ENCODE assay signal across 21 mouse cellular contexts in genomic region chr3:149360164-149360563, GRCm38 (mm10).
"Had no signal": no experiment of that assay in that cellular context is flagged by ENCODE, and none has a peak within 500 bp of the region (broad histone marks: within the 10 kb centered on the region; RNA-seq: fewer than 3 reads in every experiment).

No protein-coding gene starts in this region.

- H3K27me3 ChIP-seq: lung, embryonic 15.5 days; megakaryocyte, embryonic 14.5 days; neural tube, embryonic 13.5 days; neural tube, embryonic 15.5 days had no signal

- DNase-seq: lung, adult 18-20 months; lung, postnatal 14 days; lung, postnatal 36 days; midbrain, embryonic 14.5 days; retina, postnatal 1 day; right cerebral cortex, adult 18-20 months; right cerebral cortex, postnatal 25 days; right cerebral cortex, postnatal 4 days; spleen, adult 18-20 months; thymus, adult 18-20 months; thymus, postnatal 14 days; thymus, postnatal 36 days had no signal

- H3K4me1 ChIP-seq: megakaryocyte, embryonic 14.5 days had no signal

- H3K4me2 ChIP-seq: lung, embryonic 15.5 days; midbrain, embryonic 12.5 days; neural tube, embryonic 13.5 days; neural tube, embryonic 15.5 days had no signal

- H3K27ac ChIP-seq: lung, embryonic 15.5 days; midbrain, embryonic 10.5 days; midbrain, embryonic 12.5 days; neural tube, embryonic 13.5 days; neural tube, embryonic 15.5 days had no signal

- H3K9me3 ChIP-seq: lung, embryonic 15.5 days; midbrain, embryonic 10.5 days; midbrain, embryonic 12.5 days; neural tube, embryonic 13.5 days; neural tube, embryonic 15.5 days had no signal

- ATAC-seq: lung, postnatal 0 days; midbrain, embryonic 16.5 days had no signal

- H3K4me3 ChIP-seq: lung, embryonic 15.5 days; megakaryocyte, embryonic 14.5 days; midbrain, embryonic 10.5 days; midbrain, embryonic 12.5 days; myocyte; neural tube, embryonic 13.5 days; neural tube, embryonic 15.5 days had no signal

- H3K36me3 ChIP-seq: lung, embryonic 15.5 days; midbrain, embryonic 10.5 days; midbrain, embryonic 12.5 days; neural tube, embryonic 13.5 days; neural tube, embryonic 15.5 days had no signal

- H3K9ac ChIP-seq: lung, embryonic 15.5 days; midbrain, embryonic 12.5 days; neural tube, embryonic 13.5 days; neural tube, embryonic 15.5 days had no signal
